Mouse (Mus musculus): ENCODE data around the gene Tmem117. TPM values are rescaled to one million over a fixed set of nuclear protein-coding genes. Genes with fewer than 3 reads are reported as not detected.

Tmem117 gene
- total RNA-seq, 2 experiments from 2014 or later = 10.5 to 11.4 TPM

GRCm38 (mm10) chr15:94951382-94952048, 322.5 kb downstream of the Tmem117 start:
- DNase-seq (ENCODE audit: low spot score in 2 of 2) = no peak
- intact Hi-C loops (cut with DNase I) = no loop called here

- intact Hi-C loops (cut with DNase I) = no loop called here
- peak in 1 of 2 experiments; percentile 27 for DNase-seq (ENCODE audit: low spot score in 2 of 2)
Measured at GRCm38 (mm10) chr15:94956697-94957096, 327.7 kb downstream of the Tmem117 start.

GRCm38 (mm10) chr15:94957202-94957601, 328.2 kb downstream of the Tmem117 start:
- intact Hi-C loops (cut with DNase I) = no loop called here
- DNase-seq (ENCODE audit: low spot score in 2 of 2) = no peak

GRCm38 (mm10) chr15:94967004-94967403, 338.0 kb downstream of the Tmem117 start:
- intact Hi-C loops (cut with DNase I) = no loop called here
- peak; percentile 17 to 39 for DNase-seq (ENCODE audit: low spot score in 2 of 2)

- DNase-seq (ENCODE audit: low spot score in 2 of 2) = peak in 1 of 2 experiments; percentile 54
- intact Hi-C loops (cut with DNase I) = no loop called here
Measured at GRCm38 (mm10) chr15:94968403-94969180, 339.6 kb downstream of the Tmem117 start.

GRCm38 (mm10) chr15:94981798-94982197, 352.8 kb downstream of the Tmem117 start:
- peak; percentile 17 to 56 for DNase-seq (ENCODE audit: low spot score in 2 of 2)
- intact Hi-C loops (cut with DNase I) = no loop called here

GRCm38 (mm10) chr15:94995352-94995751, 366.3 kb downstream of the Tmem117 start:
- DNase-seq (ENCODE audit: low spot score in 2 of 2) = no peak
- intact Hi-C loops (cut with DNase I) = no loop called here

- intact Hi-C loops (cut with DNase I) = no loop called here
- DNase-seq (ENCODE audit: low spot score in 2 of 2) = no peak
Measured at GRCm38 (mm10) chr15:95005121-95005824, 376.2 kb downstream of the Tmem117 start.

- intact Hi-C loops (cut with DNase I) = no loop called here
- DNase-seq (ENCODE audit: low spot score in 2 of 2) = peak; percentile 68 to 87
Measured at GRCm38 (mm10) chr15:95022251-95022650, 393.2 kb downstream of the Tmem117 start.

- no peak for DNase-seq (ENCODE audit: low spot score in 2 of 2)
- intact Hi-C loops (cut with DNase I) = no loop called here
Measured at GRCm38 (mm10) chr15:95024401-95024800, 395.4 kb downstream of the Tmem117 start.

GRCm38 (mm10) chr15:95028862-95029486, 399.9 kb downstream of the Tmem117 start:
- DNase-seq (ENCODE audit: low spot score in 2 of 2) = no peak
- intact Hi-C loops (cut with DNase I) = no loop called here

- no peak for DNase-seq (ENCODE audit: low spot score in 2 of 2)
- intact Hi-C loops (cut with DNase I) = no loop called here
Measured at GRCm38 (mm10) chr15:95029487-95029875, 400.4 kb downstream of the Tmem117 start.

- no peak for DNase-seq (ENCODE audit: low spot score in 2 of 2)
- intact Hi-C loops (cut with DNase I) = no loop called here
Measured at GRCm38 (mm10) chr15:95042437-95042836, 413.4 kb downstream of the Tmem117 start.

- intact Hi-C loops (cut with DNase I) = no loop called here
- peak; percentile 19 to 27 for DNase-seq (ENCODE audit: low spot score in 2 of 2)
Measured at GRCm38 (mm10) chr15:95044011-95044410, 415.0 kb downstream of the Tmem117 start.

- DNase-seq (ENCODE audit: low spot score in 2 of 2) = no peak
- intact Hi-C loops (cut with DNase I) = no loop called here
Measured at GRCm38 (mm10) chr15:95047486-95047885, 418.5 kb downstream of the Tmem117 start.

GRCm38 (mm10) chr15:95049171-95049729, 420.2 kb downstream of the Tmem117 start:
- DNase-seq (ENCODE audit: low spot score in 2 of 2) = no peak
- intact Hi-C loops (cut with DNase I) = no loop called here

GRCm38 (mm10) chr15:95055081-95055650, 426.1 kb downstream of the Tmem117 start:
- intact Hi-C loops (cut with DNase I) = no loop called here
- DNase-seq (ENCODE audit: low spot score in 2 of 2) = peak in 1 of 2 experiments; percentile 8

GRCm38 (mm10) chr15:95068023-95068422, 439.0 kb downstream of the Tmem117 start:
- intact Hi-C loops (cut with DNase I) = no loop called here
- DNase-seq (ENCODE audit: low spot score in 2 of 2) = no peak

- intact Hi-C loops (cut with DNase I) = no loop called here
- peak; percentile 47 to 61 for DNase-seq (ENCODE audit: low spot score in 2 of 2)
Measured at GRCm38 (mm10) chr15:95068799-95069198, 439.8 kb downstream of the Tmem117 start.
